Mouse (Mus musculus): ENCODE measurements around the gene Klk7.

Gene Klk7

DNA sequence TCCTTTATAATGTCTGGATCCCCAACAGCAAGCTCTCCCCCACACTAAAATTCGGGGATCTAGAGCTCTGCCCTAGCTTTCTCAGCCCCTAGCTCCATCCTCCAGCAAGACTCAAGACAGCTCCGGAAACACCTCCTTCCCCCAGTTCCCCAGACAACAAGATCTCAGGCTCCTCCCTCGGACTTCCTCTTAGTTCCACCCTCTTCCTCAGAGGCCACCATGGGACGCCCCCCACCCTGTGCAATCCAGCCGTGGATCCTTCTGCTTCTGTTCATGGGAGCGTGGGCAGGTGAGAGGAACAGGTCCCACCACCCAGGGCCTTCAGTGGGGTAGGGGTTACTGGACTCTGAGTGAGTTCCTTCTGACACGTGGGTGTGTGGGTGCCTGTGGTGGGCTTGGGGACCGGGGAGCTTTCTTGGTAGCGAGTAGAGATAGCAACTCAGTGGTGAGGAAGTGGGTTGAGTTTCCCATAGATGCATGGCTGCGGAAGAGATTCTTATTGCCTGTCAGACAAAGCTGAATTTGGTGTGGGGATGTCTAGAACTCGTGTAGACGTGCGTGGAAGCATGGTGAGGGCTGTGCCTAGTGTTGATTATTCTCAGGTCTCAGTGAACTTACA, 13.1 kb upstream of the Klk7 start:
- DNase-seq, result peak; percentile 41 to 49

DNA sequence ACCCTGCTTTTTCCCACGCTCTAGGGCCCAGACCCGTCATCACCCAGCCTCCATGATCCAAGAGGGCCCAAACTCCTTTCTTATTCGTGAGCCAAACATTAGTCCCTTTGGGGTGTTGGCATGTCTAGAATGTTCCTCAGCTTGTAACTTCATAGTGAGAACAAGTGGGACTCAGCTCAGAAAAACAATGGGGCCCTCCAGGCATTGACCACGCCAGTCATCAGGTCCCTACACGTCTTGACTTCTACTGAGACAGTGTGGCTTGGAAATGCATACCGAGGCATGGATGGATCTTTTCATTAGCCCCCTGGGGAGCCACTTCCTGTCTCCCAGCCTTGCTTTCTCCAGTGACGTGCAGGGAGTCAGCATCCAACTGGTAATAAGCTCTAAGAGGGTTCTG, 11.2 kb upstream of the Klk7 start:
- no peak for DNase-seq

DNA sequence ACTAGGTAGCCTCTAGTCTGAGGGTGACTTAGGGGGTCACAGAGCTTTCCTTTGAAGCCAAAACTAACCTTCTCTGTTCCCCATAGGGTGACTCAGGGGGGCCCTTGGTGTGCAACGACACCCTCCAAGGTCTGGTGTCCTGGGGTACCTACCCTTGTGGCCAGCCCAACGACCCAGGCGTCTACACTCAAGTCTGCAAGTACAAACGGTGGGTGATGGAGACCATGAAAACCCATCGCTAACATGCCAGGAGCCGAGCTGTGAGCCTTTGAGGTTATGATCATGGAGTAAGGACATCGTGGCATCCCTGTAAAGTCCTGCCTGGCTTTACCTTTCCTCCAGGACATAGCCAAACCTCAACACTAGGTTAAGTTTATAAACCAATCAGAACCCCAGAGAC, 4.1 kb downstream of the Klk7 start:
- DNase-seq, result no peak

GRCm38 (mm10) chr7:43816746-43817145, 5.7 kb downstream of the Klk7 start:
- no peak for DNase-seq

DNA sequence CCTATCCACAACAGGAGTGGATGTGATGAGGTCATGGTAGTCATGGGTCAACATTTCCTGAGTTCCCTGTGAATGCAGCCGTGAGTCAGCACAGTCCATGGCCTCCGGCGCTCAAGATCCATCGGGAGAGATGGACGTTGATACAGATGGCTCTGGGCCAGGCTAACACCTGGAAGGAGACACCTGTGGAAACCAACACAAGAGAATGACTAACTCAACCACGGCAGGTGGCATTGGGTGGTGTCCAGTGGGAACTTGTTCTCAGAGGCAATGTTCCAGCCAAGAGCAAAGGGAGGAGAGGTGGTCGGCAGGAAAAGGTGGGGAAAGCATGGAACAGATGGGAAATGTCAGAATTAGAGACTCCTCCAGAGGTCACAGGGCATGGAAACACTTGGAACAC, 10.5 kb downstream of the Klk7 start:
- DNase-seq, result no peak

DNA sequence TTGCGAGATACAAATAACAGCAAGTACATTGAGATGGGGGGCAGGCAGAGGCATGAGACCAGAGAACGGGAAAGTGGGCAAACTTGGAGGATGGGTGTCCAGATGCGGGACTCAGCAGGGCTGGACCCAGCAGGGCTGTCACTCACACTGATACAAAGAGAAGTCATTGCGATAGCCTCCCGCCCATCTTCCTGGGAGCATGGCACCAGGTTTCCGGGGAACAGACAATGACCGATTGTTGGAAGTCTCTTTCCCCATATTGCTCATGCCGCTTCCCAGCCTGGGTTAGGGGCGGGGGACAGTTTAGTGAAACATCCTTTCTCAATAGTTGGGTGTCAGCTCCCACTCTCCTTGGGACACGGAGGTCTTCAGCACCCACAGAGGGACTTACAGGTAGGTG, 13.1 kb downstream of the Klk7 start, which contains the start of gene Klk6:
Gene Klk6, plus strand, starts transcription at position 301 of the 400 bp plus-strand sequence.
- DNase-seq, result no peak

GRCm38 (mm10) chr7:43826056-43826455, 15.0 kb downstream of the Klk7 start:
- no peak for DNase-seq

DNA sequence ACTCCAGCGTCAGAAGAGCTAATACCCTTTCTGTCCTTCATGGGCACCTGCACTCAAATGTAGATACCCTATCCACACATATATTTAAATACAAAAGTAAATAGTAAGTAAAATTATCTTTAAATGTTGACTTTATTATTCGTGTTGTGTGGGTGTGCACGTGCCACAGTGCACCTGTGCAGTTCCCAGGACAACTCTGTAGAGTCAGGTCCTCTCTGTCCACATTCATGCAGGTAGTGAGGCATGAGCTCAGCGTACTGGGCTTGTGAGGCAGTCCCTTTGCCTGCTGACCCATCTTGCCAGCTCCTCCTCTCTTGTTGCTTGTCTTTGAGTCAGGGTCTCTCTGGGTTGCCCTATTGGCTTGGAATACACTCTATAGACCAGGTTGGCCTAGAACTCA, 16.6 kb downstream of the Klk7 start:
- DNase-seq, result no peak

- DNase-seq, result no peak
These were observed 17.9 kb downstream of the Klk7 start for GRCm38 (mm10) chr7:43829006-43829405.

GRCm38 (mm10) chr7:43841701-43842100, 30.6 kb downstream of the Klk7 start, which contains the start of gene Klk5:
TSS of gene Klk5 (plus strand) at chr7:43841971.
- DNase-seq, result no peak

DNA sequence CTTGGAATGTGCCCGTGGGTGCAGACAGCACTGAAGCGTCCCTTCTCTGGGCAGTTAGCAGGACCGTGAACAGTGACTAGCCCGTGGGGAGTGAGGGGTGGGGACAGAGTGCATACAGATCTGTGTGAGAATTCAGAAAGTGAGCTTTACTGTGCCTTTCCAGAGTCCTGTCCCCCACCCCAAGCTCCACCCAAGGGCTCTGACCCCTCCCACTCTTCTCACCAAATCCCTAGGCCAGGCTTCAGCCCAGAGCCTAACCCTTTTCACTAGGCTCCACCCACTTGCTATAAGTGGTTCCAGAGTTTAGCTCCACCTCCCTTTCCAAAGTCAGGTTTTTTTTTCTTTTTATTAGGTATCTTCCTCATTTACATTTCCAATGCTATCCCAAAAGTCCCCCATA, 32.7 kb downstream of the Klk7 start:
- DNase-seq, result no peak

GRCm38 (mm10) chr7:43851616-43852015, 40.5 kb downstream of the Klk7 start:
- DNase-seq, result no peak

- peak in 1 of 2 experiments; percentile 23 for DNase-seq
These were observed 43.7 kb downstream of the Klk7 start for GRCm38 (mm10) chr7:43854642-43855380.

- peak in 1 of 2 experiments; percentile 15 for DNase-seq
These were observed 44.6 kb downstream of the Klk7 start for GRCm38 (mm10) chr7:43855709-43856108.

- DNase-seq, result peak in 1 of 2 experiments; percentile 7
These were observed 45.2 kb downstream of the Klk7 start for GRCm38 (mm10) chr7:43856307-43856706.

DNA sequence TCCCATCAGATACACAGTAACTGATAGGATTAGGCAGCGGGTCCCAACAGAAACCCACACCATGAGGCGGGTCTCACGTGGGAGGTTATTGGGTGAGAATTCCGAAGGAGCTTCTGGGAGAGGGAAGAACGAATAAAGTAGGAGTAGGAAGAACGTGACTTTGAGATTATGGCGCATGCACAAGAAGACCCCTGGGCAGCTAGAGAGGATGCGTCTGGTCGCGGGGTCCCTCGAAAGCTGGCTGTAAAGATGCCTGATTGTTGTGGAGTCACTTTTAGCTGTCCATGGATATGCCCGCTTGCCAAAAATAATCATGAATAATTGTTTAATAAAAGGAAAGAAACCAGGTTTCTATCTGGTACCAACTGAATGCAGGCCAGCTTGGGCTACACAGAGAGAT, 46.4 kb downstream of the Klk7 start:
- peak in 1 of 2 experiments; percentile 7 for DNase-seq

DNA sequence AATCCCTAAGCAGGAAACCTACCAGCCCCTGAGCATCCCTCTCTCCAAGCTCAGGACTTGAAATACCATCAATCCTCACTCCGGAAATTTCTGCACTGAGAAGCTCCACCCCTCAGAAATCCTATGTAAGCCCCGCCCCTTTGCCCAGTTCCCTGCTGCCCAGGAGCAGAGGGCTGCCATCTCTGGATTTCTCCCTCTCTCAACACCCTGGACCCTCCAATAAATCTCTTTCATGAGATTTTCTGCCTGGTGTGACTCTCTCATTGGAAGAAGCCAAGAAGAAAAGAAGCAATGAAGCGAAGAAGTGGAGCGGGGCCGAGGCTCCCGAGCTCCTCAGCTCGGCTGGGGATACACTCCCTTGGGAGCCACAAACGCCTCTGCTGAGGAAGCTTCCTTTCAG, 49.3 kb downstream of the Klk7 start:
- DNase-seq, result peak in 1 of 2 experiments; percentile 9

Data from lung, postnatal 4 days (tissue).